Mouse (Mus musculus) lung, postnatal 10 days (tissue): Measurements from ENCODE around the gene Sh2d1b2.
"Not testable (repeated sequence)": the region's sequence is repeated elsewhere in the genome, so short reads cannot be mapped to it uniquely, and the experiment has no call there.

Source experiments
- DNase-seq: peaks from one replicate; pipeline ENCODE4 v3.0.0; 2021

The Sh2d1b2 gene

GRCm38 (mm10) chr1:170232688-170233087, at the start of gene Sh2d1b2:
TSS of gene Sh2d1b2 (plus strand) at chr1:170232749.
- not testable (repeated sequence) for DNase-seq

GRCm38 (mm10) chr1:170185137-170185536, 47.4 kb upstream of the Sh2d1b2 start:
- DNase-seq: no peak

GRCm38 (mm10) chr1:170186531-170186930, 46.0 kb upstream of the Sh2d1b2 start:
- DNase-seq: no peak

GRCm38 (mm10) chr1:170188601-170189000, 43.9 kb upstream of the Sh2d1b2 start:
- DNase-seq: peak; percentile 72

GRCm38 (mm10) chr1:170190225-170190624, 42.3 kb upstream of the Sh2d1b2 start:
- no peak for DNase-seq

- no peak for DNase-seq
Observed at GRCm38 (mm10) chr1:170191925-170192324, 40.6 kb upstream of the Sh2d1b2 start.

GRCm38 (mm10) chr1:170196211-170196610, 36.3 kb upstream of the Sh2d1b2 start:
- DNase-seq: no peak

GRCm38 (mm10) chr1:170200379-170200778, 32.2 kb upstream of the Sh2d1b2 start:
- DNase-seq: peak; percentile 31

GRCm38 (mm10) chr1:170206395-170206794, 26.2 kb upstream of the Sh2d1b2 start:
- DNase-seq: no peak

GRCm38 (mm10) chr1:170213181-170213879, 19.2 kb upstream of the Sh2d1b2 start:
- no peak for DNase-seq

- DNase-seq: no peak
Observed at GRCm38 (mm10) chr1:170214383-170214756, 18.2 kb upstream of the Sh2d1b2 start.

GRCm38 (mm10) chr1:170214757-170215522, 17.6 kb upstream of the Sh2d1b2 start, which contains the start of gene Uhmk1:
TSS of gene Uhmk1 (minus strand) at chr1:170215397.
- DNase-seq: peak; percentile 95

- no peak for DNase-seq
Observed at GRCm38 (mm10) chr1:170215590-170215989, 17.0 kb upstream of the Sh2d1b2 start.

- DNase-seq: peak; percentile 22
Observed at GRCm38 (mm10) chr1:170218091-170218884, 14.3 kb upstream of the Sh2d1b2 start.

- DNase-seq: no peak
Observed at GRCm38 (mm10) chr1:170220351-170220750, 12.2 kb upstream of the Sh2d1b2 start.

- no peak for DNase-seq
Observed at GRCm38 (mm10) chr1:170223276-170223675, 9.3 kb upstream of the Sh2d1b2 start.

GRCm38 (mm10) chr1:170245016-170245415, 12.5 kb downstream of the Sh2d1b2 start:
- DNase-seq: no peak

- DNase-seq: no peak
Observed at GRCm38 (mm10) chr1:170254893-170255559, 22.5 kb downstream of the Sh2d1b2 start.

- peak; percentile 93 for DNase-seq
Observed at GRCm38 (mm10) chr1:170255560-170255910, 23.0 kb downstream of the Sh2d1b2 start.

- DNase-seq: no peak
Observed at GRCm38 (mm10) chr1:170270281-170270680, 37.7 kb downstream of the Sh2d1b2 start.

- DNase-seq: no peak
Observed at GRCm38 (mm10) chr1:170270696-170271095, 38.1 kb downstream of the Sh2d1b2 start.

GRCm38 (mm10) chr1:170273252-170273651, 40.7 kb downstream of the Sh2d1b2 start:
- DNase-seq: no peak

- DNase-seq: no peak
Observed at GRCm38 (mm10) chr1:170277016-170277415, 44.5 kb downstream of the Sh2d1b2 start, which contains the start of gene Sh2d1b1. TSS of gene Sh2d1b1 (plus strand) at chr1:170277320.
